Mouse (Mus musculus) frontal cortex, postnatal 25 days (tissue): ENCODE results near the gene Cd80.

ENCODE experiments used
- DNase-seq, 2 experiments: peaks; one replicate each; pipeline ENCODE4 v3.0.0; 2022; ENCODE audit warnings: low spot score in 2 of 2

The Cd80 gene

DNA sequence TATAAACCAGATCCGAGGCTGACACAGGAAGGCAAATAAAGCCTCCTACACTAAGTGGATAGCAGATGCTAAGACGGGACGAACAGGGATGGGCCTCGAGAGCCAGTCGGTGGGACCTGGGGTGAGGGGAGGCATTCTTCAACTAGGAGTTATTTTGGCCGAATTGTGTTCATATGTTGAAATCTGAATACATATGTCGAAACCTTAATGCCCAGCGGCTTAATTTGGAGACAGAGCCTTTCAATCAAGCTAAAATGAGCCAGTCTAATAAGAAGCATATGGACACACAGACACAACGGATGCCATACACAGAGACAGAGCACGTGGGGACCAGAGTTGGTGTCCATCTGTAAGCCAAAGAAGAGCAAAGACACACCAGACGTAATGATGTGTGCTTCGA is 6.9 kb upstream of the Cd80 start:
- DNase-seq = no peak

DNA sequence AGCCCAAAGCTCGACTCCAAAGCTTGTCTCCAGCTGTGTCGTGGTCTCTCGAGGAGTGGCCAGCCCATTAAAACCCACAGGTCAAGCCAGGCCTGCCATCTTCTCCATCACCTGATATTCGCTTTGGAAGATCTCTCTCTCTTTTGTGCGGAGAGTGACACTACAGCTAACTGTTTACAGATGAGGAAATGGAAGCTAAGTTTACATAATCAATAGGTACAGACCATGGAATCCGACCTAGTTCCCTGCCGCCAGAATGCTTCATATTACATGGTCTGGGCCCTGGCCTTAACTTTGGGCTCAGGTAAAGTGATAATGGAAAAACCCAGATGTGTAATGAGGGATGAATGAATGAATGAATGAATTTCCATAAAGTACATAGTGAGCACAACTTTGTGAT is 4.7 kb upstream of the Cd80 start:
- DNase-seq = no peak

DNA sequence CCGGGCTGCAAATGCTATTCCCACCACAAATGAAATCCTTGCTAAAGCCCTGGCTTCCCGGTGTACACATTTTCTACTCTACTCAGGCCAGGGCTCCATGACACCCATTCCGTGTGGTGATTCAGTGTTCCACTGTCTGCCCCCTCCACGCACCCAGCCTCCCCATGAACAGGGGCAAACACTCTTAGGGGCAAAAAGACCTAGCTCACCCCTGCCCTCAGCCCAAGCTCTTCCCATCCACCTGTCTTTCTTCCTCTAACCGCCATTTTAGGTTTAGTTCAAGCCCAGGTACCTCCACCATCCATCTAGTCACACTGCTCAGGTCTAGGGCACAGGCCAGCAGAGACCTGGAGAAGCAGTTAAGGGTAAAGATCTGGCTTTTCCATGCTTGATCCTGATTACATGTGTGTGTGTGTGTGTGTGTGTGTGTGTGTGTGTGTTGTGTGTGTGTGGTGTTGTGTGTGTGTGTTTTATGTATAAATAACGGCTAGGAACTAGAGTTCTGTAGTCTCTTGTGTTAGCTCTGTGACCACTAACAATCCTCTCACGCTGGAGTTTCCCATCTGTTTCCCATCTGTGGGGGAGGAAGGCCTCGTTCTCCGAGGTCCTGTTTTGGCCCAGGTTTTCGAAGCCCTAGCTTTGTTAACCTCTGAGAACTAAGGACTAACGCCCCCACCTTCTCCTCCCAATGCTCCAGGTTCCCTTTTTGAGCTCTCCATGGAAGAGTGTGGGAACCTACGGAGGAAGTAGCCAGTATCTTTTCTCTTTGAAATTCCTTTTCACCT is 3.7 kb upstream of the Cd80 start:
- DNase-seq = no peak

DNA sequence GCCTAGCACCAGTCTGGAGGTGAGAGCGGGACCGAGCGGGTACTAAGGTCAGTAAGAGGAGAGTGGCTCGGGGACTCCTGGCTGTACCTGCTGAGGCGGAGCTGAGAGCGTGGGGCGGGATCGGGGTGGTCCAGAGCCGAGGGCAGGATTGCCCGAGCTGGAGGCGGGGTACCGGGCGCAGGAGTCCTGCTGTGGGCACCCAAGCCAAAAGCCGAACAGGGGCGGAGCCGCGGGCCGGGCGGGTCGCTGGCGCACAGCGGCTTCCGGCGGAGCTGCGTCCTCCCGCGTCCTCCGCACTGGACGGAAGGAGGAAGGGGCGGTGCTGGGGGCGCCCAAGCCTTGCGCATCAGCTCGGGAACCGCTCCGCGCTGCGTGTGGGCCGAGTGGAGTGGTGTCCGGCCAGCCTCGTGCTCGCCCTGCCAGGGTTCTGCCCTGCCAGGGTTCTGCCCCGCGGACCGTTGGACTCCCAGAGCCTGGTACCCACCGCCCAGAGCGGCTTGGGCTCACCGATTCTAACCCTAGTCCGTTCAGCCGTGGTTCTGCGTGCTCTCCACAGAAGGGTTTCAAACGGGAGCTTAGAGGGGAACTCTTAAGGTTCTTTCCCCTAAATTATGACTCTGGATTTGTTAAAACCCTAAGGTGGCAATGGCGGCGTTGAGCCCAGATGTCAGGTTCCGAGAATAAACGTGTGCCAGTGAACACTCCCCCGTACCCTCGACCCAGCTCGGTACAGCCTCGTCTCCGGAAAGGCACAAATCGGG is 2.7 kb upstream of the Cd80 start, which contains the start of gene Adprh:
Gene Adprh, minus strand, starts transcription at position 262 of the 761 bp plus-strand sequence.
- DNase-seq = peak; percentile 79 to 84

DNA sequence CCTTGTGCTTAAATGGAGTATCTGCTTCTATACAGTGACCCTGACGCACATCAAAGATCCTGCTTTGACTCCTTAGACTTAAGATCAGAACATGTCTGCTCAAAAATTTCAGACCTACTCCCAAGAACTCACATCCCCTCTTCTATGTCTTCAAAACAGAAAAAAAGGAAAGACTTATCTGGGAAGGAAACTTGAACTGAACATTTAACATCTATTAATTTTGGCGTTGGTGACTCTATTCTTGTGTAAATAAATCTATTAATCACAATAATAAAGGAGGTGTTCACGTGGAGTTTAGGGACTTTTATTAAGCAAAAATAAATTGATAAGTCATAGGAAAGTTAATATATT is 2.2 kb upstream of the Cd80 start:
- no peak for DNase-seq

DNA sequence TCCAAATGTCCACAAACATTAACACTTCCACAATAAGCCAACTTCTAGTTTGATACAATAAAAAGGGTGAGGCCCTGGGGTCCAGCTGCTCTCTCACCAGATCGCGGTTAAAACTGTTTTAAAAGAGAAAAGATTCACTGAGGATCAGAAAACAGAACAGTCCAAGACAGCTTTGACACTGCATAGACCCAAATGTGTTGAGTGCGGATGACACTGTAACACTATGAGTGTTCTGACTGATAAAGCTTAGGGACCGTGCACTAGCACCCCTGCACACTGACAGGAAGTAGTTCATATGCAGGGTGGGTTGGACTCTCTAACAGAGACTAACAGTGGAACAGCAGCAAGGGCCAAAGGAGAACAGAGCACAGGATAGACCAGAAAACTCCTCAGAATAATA is 1.4 kb upstream of the Cd80 start:
- no peak for DNase-seq

DNA sequence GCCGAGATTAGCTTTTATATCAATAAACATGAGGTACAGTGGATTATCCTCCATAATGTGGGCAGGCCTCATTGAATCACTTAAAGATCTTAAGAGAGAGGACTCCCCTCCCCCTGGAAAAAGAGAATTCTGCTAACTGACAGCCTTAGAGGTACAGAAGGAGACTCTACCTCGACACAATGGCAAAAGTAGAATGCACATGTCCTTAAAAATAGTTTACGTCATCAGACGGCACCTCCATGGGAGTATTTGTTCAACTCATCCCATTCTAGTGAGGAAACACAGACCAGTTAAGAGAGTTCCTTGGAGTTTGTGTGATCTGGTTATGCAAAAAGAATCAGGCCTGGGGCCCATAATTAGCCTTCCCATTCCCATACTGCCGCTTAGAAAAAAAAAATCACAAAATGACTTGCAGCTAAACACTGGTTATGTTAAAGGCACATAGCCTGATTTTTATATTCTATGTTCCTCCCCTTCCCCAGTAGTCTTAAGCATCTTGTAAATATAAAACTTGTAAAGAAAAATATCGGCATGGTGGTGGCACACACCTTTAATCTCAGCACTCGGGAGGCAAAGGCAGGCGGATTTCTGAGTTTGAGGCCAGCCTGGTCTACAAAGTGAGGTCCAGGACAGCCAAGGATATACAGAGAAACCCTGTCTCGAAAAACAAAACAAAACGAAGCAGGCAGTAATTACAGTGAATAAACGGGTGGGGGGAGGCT is 667 bp upstream of the Cd80 start:
- DNase-seq = no peak

DNA sequence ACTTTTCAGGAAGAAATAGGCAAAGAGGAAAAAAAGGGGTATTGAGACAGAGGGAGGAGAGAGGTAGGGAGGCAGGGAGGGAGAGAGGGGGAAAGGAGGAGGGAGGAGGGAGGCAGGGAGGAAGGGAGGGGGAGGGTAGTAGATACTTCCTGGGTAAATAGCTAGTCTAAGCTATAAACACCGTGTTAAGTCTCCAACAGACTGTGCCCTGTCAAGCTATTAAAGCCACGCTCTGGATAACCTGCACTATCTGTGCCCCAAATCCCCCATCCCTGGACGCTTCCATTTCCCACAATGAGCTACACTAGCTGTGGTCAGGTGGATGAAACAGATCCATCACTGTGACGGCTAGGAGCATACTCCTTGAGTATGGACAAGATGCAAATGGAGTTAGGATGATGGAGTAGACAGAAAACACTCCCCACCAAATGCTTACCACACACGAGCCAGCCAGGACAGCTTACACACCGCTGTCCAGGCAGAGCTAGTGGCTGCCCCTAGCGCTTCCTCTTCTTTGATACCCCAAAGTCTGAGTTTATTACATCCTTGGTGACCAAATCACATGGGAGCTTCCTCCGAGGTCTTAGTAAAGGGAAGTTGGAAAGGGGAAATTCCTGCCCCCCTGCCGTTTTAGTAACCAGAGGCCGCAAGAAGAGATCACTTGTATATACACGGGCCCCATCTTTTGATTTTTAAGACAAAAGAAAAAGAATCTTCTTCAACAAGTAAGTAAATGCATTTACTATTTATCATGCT is 1.6 kb downstream of the Cd80 start:
- DNase-seq = no peak

DNA sequence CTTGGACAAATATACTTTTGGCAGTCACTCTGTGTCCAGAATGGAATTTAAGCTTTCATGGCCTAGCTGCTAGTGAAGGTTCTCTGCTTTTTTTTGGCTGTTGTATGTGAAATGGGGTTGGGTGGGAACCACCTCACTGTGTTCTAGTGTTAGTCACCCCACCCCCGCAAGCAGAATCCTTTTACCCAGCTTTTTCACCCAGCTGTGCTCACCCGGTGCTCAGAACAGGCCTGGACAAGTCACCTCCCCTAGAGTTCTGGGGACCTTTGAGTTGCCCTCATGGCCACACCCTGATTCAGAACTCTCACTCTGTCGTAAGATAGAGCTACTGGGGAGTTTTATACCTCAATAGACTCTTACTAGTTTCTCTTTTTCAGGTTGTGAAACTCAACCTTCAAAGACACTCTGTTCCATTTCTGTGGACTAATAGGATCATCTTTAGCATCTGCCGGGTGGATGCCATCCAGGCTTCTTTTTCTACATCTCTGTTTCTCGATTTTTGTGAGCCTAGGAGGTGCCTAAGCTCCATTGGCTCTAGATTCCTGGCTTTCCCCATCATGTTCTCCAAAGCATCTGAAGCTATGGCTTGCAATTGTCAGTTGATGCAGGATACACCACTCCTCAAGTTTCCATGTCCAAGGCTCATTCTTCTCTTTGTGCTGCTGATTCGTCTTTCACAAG is 3.4 kb downstream of the Cd80 start:
- DNase-seq = no peak

DNA sequence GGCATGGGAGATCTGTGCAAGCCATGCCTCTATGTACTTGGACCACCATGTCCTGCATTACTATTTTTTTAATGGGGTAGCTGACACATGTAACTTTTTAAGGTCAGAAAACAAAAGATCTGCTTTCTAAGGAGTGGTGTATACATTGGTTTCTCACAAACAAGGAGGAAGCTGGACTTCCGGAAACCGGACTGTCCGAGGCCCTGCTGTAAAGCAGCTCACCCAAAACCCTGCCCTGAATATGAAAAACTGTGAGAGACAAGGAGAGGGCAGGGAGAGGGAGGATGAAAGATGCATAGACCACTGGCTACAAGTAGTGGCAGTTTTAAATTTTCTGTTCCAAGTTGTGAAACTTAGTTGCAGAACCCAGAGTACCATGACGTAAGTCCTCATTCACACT is 4.6 kb downstream of the Cd80 start:
- DNase-seq = no peak

DNA sequence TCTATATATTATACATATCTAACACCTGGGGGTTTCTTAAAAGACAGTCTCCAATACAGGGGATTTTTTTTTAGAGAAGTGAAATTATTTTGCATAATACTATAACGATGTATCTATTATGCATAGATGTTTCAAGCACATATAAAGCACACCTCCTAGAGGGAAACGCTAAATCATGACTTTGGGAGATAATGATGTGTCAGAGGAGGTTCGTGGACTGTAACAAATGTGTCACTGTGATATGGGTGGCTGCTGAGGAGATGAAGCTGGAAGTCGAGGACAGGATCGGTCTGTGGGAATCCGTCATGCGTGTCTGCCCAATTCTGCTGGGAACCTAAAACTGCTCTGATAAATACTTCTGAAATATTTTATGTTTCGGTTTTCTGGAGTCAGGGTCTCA is 6.4 kb downstream of the Cd80 start:
- no peak for DNase-seq

DNA sequence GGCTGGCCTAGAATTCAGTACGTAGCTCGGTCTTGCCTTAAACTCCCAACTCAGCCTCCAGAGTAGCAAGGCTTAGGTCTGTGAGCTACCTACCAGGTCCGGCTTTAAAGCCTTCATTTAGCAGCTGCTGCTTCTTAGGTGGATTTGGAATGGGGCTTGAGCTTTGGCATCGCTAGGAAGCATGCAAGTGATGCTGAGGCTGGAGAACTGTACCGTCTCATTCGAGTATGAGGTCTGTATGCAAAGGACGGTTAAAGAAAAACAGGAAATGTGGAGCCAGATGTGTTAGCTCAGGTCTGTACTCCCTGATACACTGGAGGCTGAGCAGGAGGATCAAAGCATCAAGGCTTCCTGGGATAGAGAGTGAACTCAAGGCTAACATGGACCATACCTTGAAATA is 6.8 kb downstream of the Cd80 start:
- no peak for DNase-seq

DNA sequence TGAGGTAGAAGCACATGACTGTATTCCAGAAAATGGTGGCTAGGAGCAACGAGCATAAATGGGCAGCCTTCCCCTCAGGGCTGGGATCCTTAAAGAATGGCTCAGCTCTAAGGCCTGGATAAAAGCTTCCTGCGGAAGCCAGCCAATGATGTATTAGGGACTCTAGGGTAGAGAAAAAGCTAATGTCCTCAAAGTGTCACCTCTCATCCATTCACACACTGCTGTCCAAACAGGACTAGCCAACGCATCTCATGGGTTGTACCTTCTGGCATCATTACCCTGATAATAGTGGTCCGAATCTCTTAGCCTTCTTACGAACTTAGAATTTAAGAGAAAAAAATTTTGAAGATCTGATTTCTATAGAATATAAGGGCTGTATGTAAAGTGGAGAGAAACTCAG is 7.9 kb downstream of the Cd80 start:
- DNase-seq = no peak

DNA sequence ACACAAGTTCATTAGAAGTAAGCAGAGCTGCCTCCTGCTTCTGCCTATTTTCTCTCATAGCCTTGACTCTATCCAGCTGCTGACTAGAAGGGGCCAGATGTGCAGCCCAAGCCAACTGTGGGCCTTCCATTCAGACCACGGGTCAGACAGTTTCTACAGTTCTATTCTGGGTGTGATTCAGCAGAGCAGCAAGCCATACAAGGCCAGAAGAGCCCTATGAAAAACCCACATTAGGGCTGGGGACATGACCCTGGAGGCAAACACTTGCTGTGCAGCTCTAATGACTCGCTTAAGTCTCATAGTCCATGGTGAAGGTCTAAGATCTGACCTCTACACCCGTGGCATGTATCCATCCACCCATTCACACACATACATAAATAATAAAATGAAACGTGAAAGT is 10.7 kb downstream of the Cd80 start:
- no peak for DNase-seq

DNA sequence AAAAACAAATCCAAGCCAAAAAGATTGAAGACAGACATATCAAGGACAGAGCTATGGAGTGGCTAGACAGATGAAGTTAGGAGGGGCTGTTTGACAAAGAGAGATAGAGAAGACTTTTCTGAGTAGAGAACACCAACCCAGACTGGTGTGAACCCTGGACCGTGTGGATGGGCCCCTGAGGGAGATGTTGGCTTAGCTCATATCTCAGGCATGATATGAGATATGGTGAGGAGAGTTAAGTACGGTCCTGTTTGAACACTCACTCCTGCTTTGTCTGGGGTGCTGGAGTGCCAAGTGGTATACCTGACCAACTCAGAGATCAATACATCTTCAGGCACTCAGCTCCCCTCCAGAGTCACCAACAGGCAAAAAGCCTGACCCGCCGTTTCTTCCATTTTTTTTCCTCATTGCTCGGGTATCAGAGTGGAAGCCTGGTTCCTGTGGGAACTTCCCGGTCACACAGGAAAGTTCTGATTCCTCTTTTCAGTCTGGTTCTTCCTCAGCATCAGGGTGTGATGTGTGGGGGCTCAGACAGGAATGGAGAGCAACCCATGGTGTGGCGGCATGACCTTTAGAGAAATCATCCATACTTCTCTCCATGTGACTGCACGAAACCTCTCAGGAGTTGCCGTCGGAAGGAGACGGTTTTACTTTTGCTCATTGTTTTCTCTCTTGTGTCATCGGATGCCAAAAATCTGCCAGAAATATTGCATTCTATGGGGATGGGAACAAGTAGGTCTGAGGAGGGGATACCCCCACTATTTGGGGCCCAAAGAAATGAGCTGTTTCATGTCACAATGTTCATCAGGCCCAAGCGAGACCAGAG is 11.9 kb downstream of the Cd80 start:
- no peak for DNase-seq

DNA sequence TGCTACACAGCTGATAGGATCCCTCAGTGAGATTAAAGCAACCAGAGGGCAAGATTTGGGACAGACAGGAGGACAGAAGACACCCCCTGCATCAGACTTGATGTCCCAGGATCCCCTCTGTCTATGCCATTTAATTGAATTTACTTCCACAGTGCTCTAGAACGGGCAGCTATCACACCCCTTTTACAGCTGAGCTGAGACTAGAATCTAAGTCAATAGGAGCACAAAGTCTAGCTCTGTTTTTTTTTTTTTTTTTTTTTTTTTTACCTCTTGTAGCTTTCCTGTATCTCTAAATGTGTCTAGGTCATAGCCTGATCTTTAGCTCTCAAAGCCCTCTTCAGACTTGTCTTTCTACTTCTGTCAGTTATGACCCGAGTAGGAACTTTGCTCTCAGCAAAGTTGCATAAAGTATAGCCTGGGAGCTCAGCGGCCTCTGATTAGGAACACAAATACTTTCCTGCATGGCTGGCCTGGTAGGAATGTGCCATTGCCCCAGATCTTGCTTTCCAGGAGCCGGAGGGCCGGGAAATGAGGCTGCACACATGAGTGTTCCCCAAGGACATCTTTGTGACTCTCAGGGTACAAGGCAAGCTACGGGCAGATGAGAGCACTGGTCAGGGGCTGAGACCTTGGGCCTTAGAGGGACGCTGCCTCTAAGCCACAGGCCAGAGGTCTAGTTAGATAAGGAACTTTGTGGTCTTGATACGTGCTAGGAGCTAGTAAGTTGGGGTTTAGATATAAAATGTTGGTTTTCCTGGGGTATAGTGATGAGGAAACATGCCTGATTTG is 12.8 kb downstream of the Cd80 start:
- DNase-seq = no peak

DNA sequence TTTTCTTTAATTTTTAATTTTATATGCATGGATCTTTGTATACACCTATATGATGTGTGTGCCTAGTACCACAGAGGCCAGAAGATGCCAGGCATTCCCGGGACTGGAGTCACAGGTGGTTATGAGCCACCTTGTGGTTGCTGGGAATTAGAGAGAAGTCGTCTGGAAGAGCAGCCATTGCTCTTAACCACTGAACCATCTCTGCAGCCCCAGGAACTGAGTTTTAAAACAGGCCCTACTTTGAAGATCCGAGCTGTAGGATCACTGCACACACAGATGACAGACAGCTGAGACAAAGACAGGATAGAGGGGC is 13.3 kb downstream of the Cd80 start:
- DNase-seq = no peak

DNA sequence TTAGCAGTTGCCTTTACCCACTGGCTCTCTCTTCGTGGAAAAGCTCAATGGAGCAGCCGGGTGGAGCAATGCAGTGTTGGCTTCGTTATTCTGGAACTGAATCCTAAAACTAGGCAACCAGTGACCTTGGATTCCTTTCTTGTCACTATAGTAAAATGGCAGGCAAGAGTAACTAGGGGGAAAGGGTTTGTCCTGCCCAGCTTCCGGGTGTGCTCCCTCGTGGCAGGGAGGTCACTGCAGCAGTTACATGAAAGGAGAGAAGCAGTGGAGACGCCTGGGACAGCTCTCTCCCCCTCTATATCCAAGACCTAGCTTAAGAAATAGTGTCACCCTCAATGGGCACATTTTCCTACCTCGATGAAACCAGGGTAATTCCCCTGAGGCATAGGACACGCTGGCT is 14.1 kb downstream of the Cd80 start:
- DNase-seq = no peak

DNA sequence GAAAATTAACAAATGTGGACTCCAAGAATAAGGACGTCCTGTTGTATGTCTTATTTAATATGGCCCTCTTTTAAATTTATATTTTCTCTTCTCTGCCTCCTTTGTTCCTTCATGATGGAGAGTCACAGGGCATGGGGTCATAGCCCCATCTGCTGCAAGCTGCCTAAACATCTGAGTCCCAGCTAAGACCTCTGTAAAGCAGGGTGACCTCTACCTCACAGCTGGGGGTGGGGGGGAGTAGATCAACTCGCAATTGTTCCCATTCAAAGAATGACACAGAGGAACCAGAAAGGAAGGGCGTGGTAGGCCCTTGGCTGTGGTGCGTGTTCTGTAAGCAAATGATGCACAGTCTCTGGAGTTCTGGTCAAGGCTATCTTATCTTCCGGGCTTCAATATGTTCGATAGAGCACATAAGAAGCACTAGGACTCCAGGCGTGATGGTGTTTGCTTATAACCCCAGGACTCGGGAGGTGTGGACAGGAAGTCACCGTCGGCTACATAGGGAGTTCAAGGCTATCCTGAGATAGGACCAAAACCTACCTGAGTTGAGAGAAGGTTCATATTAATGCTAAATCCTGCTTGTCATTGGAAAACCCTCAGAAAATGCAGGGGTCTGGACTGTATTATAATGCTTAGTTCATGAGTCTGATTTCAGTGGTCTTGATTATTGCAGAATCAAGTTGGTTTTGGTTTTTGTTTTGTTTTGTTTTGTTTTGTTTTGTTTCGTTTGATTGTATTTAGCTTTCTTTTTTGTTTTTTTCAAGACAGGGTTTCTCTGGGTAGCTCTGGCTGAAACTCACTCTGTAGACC is 16.5 kb downstream of the Cd80 start:
- no peak for DNase-seq
